Mouse (Mus musculus) ES-E14 (cell line): Measurements from ENCODE around the gene Olfr697.

Source experiments
- CHD2 ChIP-seq: IDR thresholded peaks from 2 replicates; pipeline ENCODE4 v1.6.1; 2014; ENCODE audit warnings: mild to moderate bottlenecking, low read depth, low read length, inconsistent platforms
- HCFC1 ChIP-seq: IDR thresholded peaks from 2 replicates; pipeline ENCODE4 v1.6.1; 2012; ENCODE audit warnings: low read length, inconsistent platforms, borderline replicate concordance; ENCODE audit not compliant: insufficient read depth
- ZNF384 ChIP-seq: IDR thresholded peaks from 2 replicates; pipeline ENCODE4 v1.6.1; 2012; ENCODE audit warnings: low read depth, low read length, inconsistent platforms

- TF ChIP-seq HCFC1 (no peak), CHD2 (no peak), ZNF384 (no peak)
Measured at GRCm38 (mm10) chr7:106711463-106711862, 30.8 kb downstream of the Olfr697 start.
